Comparison of ENCODE assay signal across 14 mouse cellular contexts in the genomic region with DNA sequence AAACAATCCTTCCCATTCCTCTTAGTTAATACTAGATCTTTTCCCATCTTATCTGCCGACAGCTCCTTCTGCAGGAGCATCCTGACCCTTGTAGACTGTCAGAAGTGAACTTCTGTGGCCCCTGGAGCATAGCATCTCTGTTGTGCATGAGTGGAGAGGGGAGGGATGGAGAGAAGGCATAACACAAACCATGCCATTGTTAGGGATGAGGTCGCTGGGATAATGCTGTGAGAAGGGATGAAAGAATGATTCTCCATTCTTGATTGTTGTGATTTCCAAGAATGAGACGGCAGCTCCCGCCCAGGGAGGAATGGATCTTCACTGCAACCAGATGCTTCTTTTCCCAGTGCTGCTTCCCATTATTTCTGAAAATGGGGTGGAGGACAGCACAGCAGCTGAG.
DNase-seq lines count a peak whose midpoint lies in the region; ATAC-seq and TF ChIP-seq lines count a peak whose summit lies in the region.
"Had no signal": no experiment of that assay in that cellular context is flagged by ENCODE, and none has a peak within 500 bp of the region (broad histone marks: within the 10 kb centered on the region; RNA-seq: fewer than 3 reads in every experiment).

No protein-coding gene starts in this region.

- 0 out of 2 replicates have a peak overlapping the region, but pooled peaks have one; percentile 25 for H3K27ac ChIP-seq in heart, embryonic 13.5 days (replicated peaks)
- H3K27ac ChIP-seq in liver, embryonic 14.5 days: 0 out of 2 replicates have a peak overlapping the region, but pooled peaks have one; percentile 9
- H3K27ac ChIP-seq: heart, embryonic 15.5 days had no signal

- no peak overlapping the region for H3K4me2 ChIP-seq in heart, embryonic 13.5 days
- peak overlapping the region; percentile 55 for H3K4me2 ChIP-seq in liver, embryonic 14.5 days (ENCODE audit: low read depth)
- H3K4me2 ChIP-seq: heart, embryonic 15.5 days had no signal

- WGBS in heart, embryonic 13.5 days: 35% methylated on average over 4 of the region's 4 CpGs
- 40% methylated on average over 4 of the region's 4 CpGs for WGBS in liver, embryonic 14.5 days (ENCODE audit: insufficient replicate concordance)

- H3K9me3 ChIP-seq in heart, embryonic 13.5 days: no peaks in the 10 kb centered on the region
- H3K9me3 ChIP-seq in liver, embryonic 14.5 days (ENCODE audit: control insufficient read depth, low read length): no peaks in the 10 kb centered on the region
- H3K9me3 ChIP-seq: heart, embryonic 15.5 days had no signal

- H3K4me1 ChIP-seq in heart, embryonic 13.5 days: peaks cover 23% of the 10 kb centered on the region
- peaks cover 30 to 32% of the 10 kb centered on the region in 2 experiments for H3K4me1 ChIP-seq in liver, embryonic 14.5 days (replicated peaks; ENCODE audit: control insufficient read depth in 2 of 2, insufficient read depth in 2 of 2, low read length in 1 of 2)

- intact Hi-C loops in heart, postnatal 36 days (cut with DNase I): loop anchor here (10.0 kb wide), 1 partner anchor 199 kb away; no protein-coding TSS in a partner anchor

- no peak for DNase-seq in heart, postnatal 36 days
- peak; percentile 12 for DNase-seq in layer of hippocampus, adult 9-11 months
- DNase-seq in layer of hippocampus, adult 9-10 months (ENCODE audit: low spot score): no peak
- DNase-seq in brain, adult 2 months (ENCODE audit: low read depth, low spot score): peak; percentile 80
- no peak for DNase-seq in liver, embryonic 14.5 days (ENCODE audit: low read depth in 3 of 3, low spot score in 3 of 3)
- no peak for DNase-seq in c-Kit-positive CD71-positive TER-119-positive erythroid progenitor cells, embryonic 14.5 days (ENCODE audit: low spot score)
- no peak for DNase-seq in layer of hippocampus, postnatal 25 days (ENCODE audit: extremely low spot score in 1 of 2, low spot score in 1 of 2)
- DNase-seq: adrenal gland, postnatal 10 days; B cell, adult 2 months; cerebellum, postnatal 25 days; lung, postnatal 4 days had no signal

- no peak for ATAC-seq in heart, embryonic 13.5 days (ENCODE audit: extremely low read depth, insufficient number of reproducible peaks, low FRiP score, low TSS enrichment)
- ATAC-seq in liver, embryonic 14.5 days (ENCODE audit: insufficient read depth): no peak
- ATAC-seq: forebrain, embryonic 14.5 days had no signal

- H3K27me3 ChIP-seq in heart, embryonic 13.5 days (replicated peaks): no peaks in the 10 kb centered on the region
- no peaks in the 10 kb centered on the region for H3K27me3 ChIP-seq in liver, embryonic 14.5 days (ENCODE audit: control insufficient read depth, insufficient read depth, low read length)
- H3K27me3 ChIP-seq: heart, embryonic 15.5 days had no signal

- no peak for TF ChIP-seq CTCF in liver, embryonic 14.5 days (IDR thresholded peaks at IDR 0.05; ENCODE audit: low read depth)

- no peak for TF ChIP-seq EP300 in liver, embryonic 14.5 days (IDR thresholded peaks at IDR 0.05; ENCODE audit: low read depth)

- H3K4me3 ChIP-seq in heart, embryonic 13.5 days: no peak overlapping the region
- H3K4me3 ChIP-seq in liver, embryonic 14.5 days (ENCODE audit: insufficient read depth in 1 of 2, low read depth in 2 of 2, low read length in 2 of 2): no peak overlapping the region
- H3K4me3 ChIP-seq: heart, embryonic 15.5 days had no signal

- H3K36me3 ChIP-seq in heart, embryonic 13.5 days: no peaks in the 10 kb centered on the region
- H3K36me3 ChIP-seq in liver, embryonic 14.5 days (replicated peaks; ENCODE audit: control insufficient read depth, insufficient read depth, low read depth): no peaks in the 10 kb centered on the region
- H3K36me3 ChIP-seq: heart, embryonic 15.5 days had no signal

- no peak overlapping the region for H3K9ac ChIP-seq in heart, embryonic 13.5 days
- H3K9ac ChIP-seq in liver, embryonic 14.5 days (replicated peaks): no peak overlapping the region
- H3K9ac ChIP-seq: heart, embryonic 15.5 days had no signal

Comparison
In these comparisons a context has a peak if more than half of its experiments do, and no peak if none do; other contexts are left out.
1. DNase-seq: peak in layer of hippocampus, adult 9-11 months (single experiment) and brain, adult 2 months (single experiment); none in heart, postnatal 36 days (0 of 2), layer of hippocampus, adult 9-10 months (single experiment), liver, embryonic 14.5 days (0 of 3), c-Kit-positive CD71-positive TER-119-positive erythroid progenitor cells, embryonic 14.5 days (single experiment) and layer of hippocampus, postnatal 25 days (0 of 2).